Mouse (Mus musculus): Measurements from ENCODE around the gene Mettl6. TPM values are rescaled to one million over a fixed set of nuclear protein-coding genes. Genes with fewer than 3 reads are reported as not detected.

Mettl6 gene
- 10 to 100 TPM in 1 of 2 experiments, 1 to 10 TPM in 1; 9.1 to 10.6 TPM for total RNA-seq (2021)
- long read RNA-seq, experiment 1, partial matches to known transcripts: 0 of 10 reads
- long read RNA-seq, experiment 1, other reads (novel, unspliced or antisense): 6 of 10 reads
- long read RNA-seq, experiment 2, transcript Mettl6-201 (6 exons, 3,946 nt): major isoform, 5 of 7 reads
- long read RNA-seq, experiment 2, partial matches to known transcripts: 0 of 7 reads
- long read RNA-seq, experiment 2, other reads (novel, unspliced or antisense): 1 of 7 reads

GRCm38 (mm10) chr14:31494975-31495455 lies at the start of gene Mettl6:
TSS of gene Mettl6 (minus strand) at chr14:31495040.
- DNase-seq: peak; percentile 94 to 95

GRCm38 (mm10) chr14:31543885-31544442 lies 49.1 kb upstream of the Mettl6 start:
- DNase-seq: no peak

- DNase-seq: peak; percentile 29 to 53
Observed at GRCm38 (mm10) chr14:31537298-31537697, 42.5 kb upstream of the Mettl6 start.

GRCm38 (mm10) chr14:31532656-31533055 lies 37.8 kb upstream of the Mettl6 start:
- DNase-seq: no peak

- DNase-seq: peak in 1 of 2 experiments; percentile 55
Observed at GRCm38 (mm10) chr14:31531506-31532148, 36.8 kb upstream of the Mettl6 start.

- DNase-seq: no peak
Observed at GRCm38 (mm10) chr14:31530847-31531246, 36.0 kb upstream of the Mettl6 start.

GRCm38 (mm10) chr14:31525040-31525810 lies 30.4 kb upstream of the Mettl6 start:
- DNase-seq: no peak

GRCm38 (mm10) chr14:31521318-31521717 lies 26.5 kb upstream of the Mettl6 start:
- DNase-seq: no peak

- DNase-seq: peak in 1 of 2 experiments; percentile 43
Observed at GRCm38 (mm10) chr14:31519165-31519564, 24.3 kb upstream of the Mettl6 start.

- no peak for DNase-seq
Observed at GRCm38 (mm10) chr14:31515895-31516294, 21.1 kb upstream of the Mettl6 start.

GRCm38 (mm10) chr14:31510322-31510721 lies 15.5 kb upstream of the Mettl6 start:
- DNase-seq: no peak

- DNase-seq: peak; percentile 51
Observed at GRCm38 (mm10) chr14:31509911-31510310, 15.1 kb upstream of the Mettl6 start.

GRCm38 (mm10) chr14:31506456-31506855 lies 11.6 kb upstream of the Mettl6 start:
- no peak for DNase-seq

- DNase-seq: peak; percentile 19 to 21
Observed at GRCm38 (mm10) chr14:31503406-31503805, 8.6 kb upstream of the Mettl6 start.

GRCm38 (mm10) chr14:31499526-31499925 lies 4.7 kb upstream of the Mettl6 start:
- DNase-seq: no peak

GRCm38 (mm10) chr14:31496241-31496646 lies 1.4 kb upstream of the Mettl6 start:
- no peak for DNase-seq

GRCm38 (mm10) chr14:31495538-31495937 lies 698 bp upstream of the Mettl6 start:
- DNase-seq: no peak

GRCm38 (mm10) chr14:31494349-31494974 lies 378 bp downstream of the Mettl6 start, which contains the start of gene Eaf1:
TSS of gene Eaf1 (plus strand) at chr14:31494399.
- DNase-seq: peak in 1 of 2 experiments; percentile 34

- DNase-seq: no peak
Observed at GRCm38 (mm10) chr14:31493901-31494300, 939 bp downstream of the Mettl6 start.

- no peak for DNase-seq
Observed at GRCm38 (mm10) chr14:31488055-31488454, 6.8 kb downstream of the Mettl6 start.

GRCm38 (mm10) chr14:31486465-31486864 lies 8.4 kb downstream of the Mettl6 start:
- no peak for DNase-seq

- DNase-seq: peak in 1 of 2 experiments; percentile 20
Observed at GRCm38 (mm10) chr14:31482417-31482816, 12.4 kb downstream of the Mettl6 start.
